Mouse (Mus musculus) liver, embryonic 14.5 days (tissue): ENCODE measurements around the gene Mid1. TPM values are rescaled to one million over a fixed set of nuclear protein-coding genes. Genes with fewer than 3 reads are reported as not detected.
A peak's percentile ranks its signal among the peaks of the same experiment; 100 is the strongest.

Source experiments
- ATAC-seq: fragments of 200-750 bp; cut with Nextera tagmentation; 2 replicates; pipeline ENCODE4 v1.8.0; 2017; ENCODE audit warnings: moderate number of reproducible peaks, mild to moderate bottlenecking, moderate library complexity; ENCODE audit not compliant: insufficient read depth
- DNase-seq, 3 experiments: peaks; one replicate each; pipeline ENCODE4 v3.0.0-alpha.2; 2012 to 2013; ENCODE audit warnings: low read depth in 3 of 3, low spot score in 3 of 3
- H3K27ac ChIP-seq: fragments of 300-500 bp; sonication (generic); 2 replicates; pipeline ENCODE4 v1.5.1; 2014; ENCODE audit warnings: moderate library complexity, mild to moderate bottlenecking, control low read depth, inconsistent platforms
- H3K27me3 ChIP-seq: fragments of 300-500 bp; sonication (generic); 2 replicates; pipeline ENCODE4 v1.6.1; 2014; ENCODE audit warnings: mild to moderate bottlenecking, low read length, moderate library complexity; ENCODE audit not compliant: control insufficient read depth, insufficient read depth
- H3K36me3 ChIP-seq: fragments of 300-500 bp; sonication (generic); replicated peaks from 2 replicates; pipeline ENCODE4 v1.6.1; 2014; ENCODE audit warnings: low read depth; ENCODE audit not compliant: control insufficient read depth, insufficient read depth
- H3K4me1 ChIP-seq, 2 experiments: fragments of 200-500 bp in 1 of 2; fragments of 300-500 bp in 1 of 2; sonication (generic) in 1 of 2; replicated peaks; 2 replicates each; pipeline ENCODE4 v1.6.1; 2012 to 2014; ENCODE audit warnings: antibody characterized with exemption in 1 of 2, inconsistent platforms in 1 of 2, low read length in 1 of 2; ENCODE audit not compliant: control insufficient read depth in 2 of 2, insufficient read depth in 2 of 2
- H3K4me2 ChIP-seq: fragments of 300-500 bp; sonication (generic); 2 replicates; pipeline ENCODE4 v1.6.1; 2014; ENCODE audit warnings: low read depth, mild to moderate bottlenecking, control low read depth, moderate library complexity
- H3K4me3 ChIP-seq, 2 experiments: fragments of 200-500 bp in 1 of 2; fragments of 300-500 bp in 1 of 2; sonication (generic) in 1 of 2; 2 replicates each; pipeline ENCODE4 v1.5.1; 2012 to 2014; ENCODE audit warnings: low read depth in 2 of 2, low read length in 2 of 2, mild to moderate bottlenecking in 2 of 2, control low read depth in 1 of 2, inconsistent platforms in 1 of 2, moderate library complexity in 1 of 2; ENCODE audit not compliant: insufficient read depth in 1 of 2
- H3K9ac ChIP-seq: fragments of 300-500 bp; sonication (generic); replicated peaks from 2 replicates; pipeline ENCODE4 v1.6.1; 2014; ENCODE audit warnings: mild to moderate bottlenecking, control low read depth, moderate library complexity
- H3K9me3 ChIP-seq: fragments of 300-500 bp; sonication (generic); 2 replicates; pipeline ENCODE4 v1.6.1; 2016; ENCODE audit warnings: low read length, mixed read lengths; ENCODE audit not compliant: control insufficient read depth
- CTCF ChIP-seq: IDR thresholded peaks from 2 replicates; pipeline ENCODE4 v1.5.1; 2016; ENCODE audit warnings: antibody characterized with exemption, low read depth, control low read depth
- EP300 ChIP-seq: IDR thresholded peaks from 2 replicates; pipeline ENCODE4 v1.6.1; 2016; ENCODE audit warnings: antibody characterized with exemption, low read depth
- WGBS: fragments of 180-500 bp; shearing (Covaris S2); extraction: QIAGEN DNeasy Blood & Tissue Kit; methylation state at CpG from one replicate; pipeline ENCODE4 v1.1.7; 2014; ENCODE audit not compliant: insufficient replicate concordance; 5-methylcytosine and 5-hydroxymethylcytosine counted together
- polyA plus RNA-seq, 2 experiments: library from polyadenylated mRNA; depleted of rRNA in 1 of 2; stranded (reverse) in 1 of 2; unstranded in 1 of 2; fragments of >200 nt; fragmentation: Nextera tagmentation in 1 of 2; extraction: Ambion mirVana in 1 of 2; gene quantifications; 2 replicates each; pipeline versions ENCODE4 v1.2.1 to v1.2.3; 2012 to 2014

Mid1 gene
- polyA plus RNA-seq, 2 experiments = 1.1 to 1.2 TPM

DNA sequence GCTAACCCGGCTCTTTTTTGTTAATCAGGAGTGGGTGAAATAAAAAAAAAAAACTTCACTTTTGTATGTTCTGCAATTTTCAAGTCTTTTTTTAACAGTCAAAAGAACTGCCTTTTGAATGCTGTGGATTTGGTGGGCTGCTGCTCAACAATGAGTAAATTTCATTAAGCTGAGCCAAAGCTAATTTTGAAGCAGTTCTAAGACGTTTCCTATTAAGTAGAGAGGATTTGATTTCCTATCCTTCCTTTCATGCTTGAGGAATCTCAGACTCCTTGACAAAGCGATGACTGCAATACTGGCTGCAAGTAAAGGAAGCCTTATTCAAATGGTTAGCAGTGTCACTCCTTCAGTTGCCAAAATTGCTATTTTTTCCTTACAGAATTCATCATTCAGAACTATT is 161.2 kb downstream of the Mid1 start:
- DNase-seq = no peak
- WGBS = 61% methylated on average over 3 of the region's 3 CpGs

DNA sequence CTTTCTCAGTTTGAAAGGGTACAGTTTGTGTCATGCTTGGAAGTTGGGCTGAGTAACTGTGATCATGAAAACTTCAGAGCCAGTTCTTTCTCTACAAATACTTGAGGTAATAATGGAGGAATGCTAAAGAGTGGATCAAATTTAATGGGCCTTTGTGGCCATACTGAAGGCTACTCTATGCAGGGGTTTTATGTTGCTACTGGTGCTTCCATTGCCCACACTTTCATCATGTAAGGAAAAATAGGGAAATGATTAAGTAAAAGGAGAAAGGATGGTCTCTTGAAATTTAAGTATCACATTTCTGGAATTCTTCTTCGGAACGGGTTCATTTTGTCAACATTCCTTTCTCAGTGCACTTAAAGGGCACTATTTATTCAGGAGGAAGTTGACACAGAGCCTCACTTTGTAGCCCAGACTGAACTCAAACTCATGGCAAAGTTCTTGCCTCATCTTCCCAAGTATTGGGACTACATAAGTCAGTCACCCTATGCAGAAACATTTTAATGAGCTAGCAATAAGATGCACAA is 176.3 kb downstream of the Mid1 start:
- DNase-seq (no peak), ATAC-seq (no peak)
- Histone ChIP-seq H3K4me1 (no peaks in the 10 kb centered on the region), H3K4me2 (no peak overlapping the region), H3K27me3 (no peaks in the 10 kb centered on the region; the same call in 1 of the 2 replicates), H3K36me3 (no peaks in the 10 kb centered on the region), H3K9ac (no peak overlapping the region), H3K27ac (no peak overlapping the region), H3K4me3 (no peak overlapping the region), H3K9me3 (no peaks in the 10 kb centered on the region)
- 50% methylated on average over 2 of the region's 2 CpGs for WGBS
- TF ChIP-seq CTCF (no peak), EP300 (no peak)

More for the DNA sequence above, 161.2 kb downstream of the Mid1 start:
- ATAC-seq = no peak
- TF ChIP-seq EP300 = no peak
- no peak for TF ChIP-seq CTCF
- Histone ChIP-seq H3K4me3 (no peak overlapping the region), H3K4me1 (no peaks in the 10 kb centered on the region), H3K27ac (no peak overlapping the region), H3K4me2 (no peak overlapping the region), H3K27me3 (no peaks in the 10 kb centered on the region), H3K36me3 (no peaks in the 10 kb centered on the region), H3K9me3 (no peaks in the 10 kb centered on the region), H3K9ac (no peak overlapping the region)

GRCm38 (mm10) chrX:169862440-169862839 is 177.4 kb downstream of the Mid1 start:
- TF ChIP-seq EP300 (no peak), CTCF (no peak)
- no peaks in the 10 kb centered on the region for H3K9me3 ChIP-seq
- H3K27me3 ChIP-seq = no peaks in the 10 kb centered on the region; the same call in 1 of the 2 replicates
- no peak for DNase-seq
- no peak overlapping the region for H3K4me2 ChIP-seq
- ATAC-seq = no peak
- H3K4me3 ChIP-seq = no peak overlapping the region
- H3K27ac ChIP-seq = no peak overlapping the region
- no peaks in the 10 kb centered on the region for H3K4me1 ChIP-seq
- H3K36me3 ChIP-seq = no peaks in the 10 kb centered on the region
- no peak overlapping the region for H3K9ac ChIP-seq

GRCm38 (mm10) chrX:169862848-169863247 is 177.8 kb downstream of the Mid1 start:
- H3K9me3 ChIP-seq = no peaks in the 10 kb centered on the region
- H3K4me3 ChIP-seq = no peak overlapping the region
- WGBS = 46% methylated on average over 1 of the region's 1 CpGs
- no peaks in the 10 kb centered on the region for H3K36me3 ChIP-seq
- H3K27ac ChIP-seq = no peak overlapping the region
- no peak overlapping the region for H3K4me2 ChIP-seq
- H3K4me1 ChIP-seq = no peaks in the 10 kb centered on the region
- TF ChIP-seq CTCF = peak; percentile 28; the same call in 1 of the 2 replicates
- no peak for TF ChIP-seq EP300
- ATAC-seq (no peak), DNase-seq (no peak)
- no peak overlapping the region for H3K9ac ChIP-seq
- H3K27me3 ChIP-seq = no peaks in the 10 kb centered on the region; the same call in 1 of the 2 replicates

DNA sequence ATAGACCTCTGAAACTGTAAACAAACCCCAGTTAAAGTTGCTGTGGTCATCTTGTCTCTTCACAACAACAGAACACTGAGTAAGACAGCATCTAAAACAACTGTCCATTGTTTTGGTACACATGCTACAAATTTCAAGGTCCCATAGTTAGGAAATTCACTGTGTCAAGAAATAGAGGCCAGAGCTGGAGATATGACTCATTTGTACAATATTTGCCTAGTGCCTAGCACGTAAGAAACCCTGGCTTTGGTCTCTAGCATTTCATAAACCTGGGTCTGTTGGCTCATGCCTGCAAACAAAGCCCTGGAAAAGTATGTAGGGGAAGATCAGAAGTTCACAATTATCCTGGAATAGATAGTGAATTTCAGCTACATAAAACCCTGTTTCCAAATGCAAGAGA is 178.8 kb downstream of the Mid1 start:
- 48% methylated on average over 1 of the region's 1 CpGs for WGBS
- ATAC-seq = no peak
- TF ChIP-seq EP300 = no peak
- TF ChIP-seq CTCF = no peak
- Histone ChIP-seq H3K4me3 (no peak overlapping the region), H3K9ac (no peak overlapping the region), H3K36me3 (no peaks in the 10 kb centered on the region), H3K27me3 (no peaks in the 10 kb centered on the region; the same call in 1 of the 2 replicates), H3K4me2 (no peak overlapping the region), H3K27ac (no peak overlapping the region), H3K9me3 (no peaks in the 10 kb centered on the region), H3K4me1 (no peaks in the 10 kb centered on the region)
- no peak for DNase-seq
